Mouse (Mus musculus) adrenal gland, postnatal 4 days (tissue): ENCODE data around the gene Nupl2. TPM values are rescaled to one million over a fixed set of nuclear protein-coding genes. Genes with fewer than 3 reads are reported as not detected.
A peak's percentile ranks its signal among the peaks of the same experiment; 100 is the strongest.

Experiments used
- DNase-seq, 2 experiments: peaks; one replicate each; pipeline ENCODE4 v3.0.0; 2021 to 2022; ENCODE audit warnings: low spot score in 2 of 2, mixed read lengths in 2 of 2
- long read RNA-seq, 2 experiments: library from polyadenylated mRNA; stranded (forward); transcript quantifications; one replicate each; pipeline ENCODE4 v2.0.0; 2021
- total RNA-seq, 2 experiments: library from RNA; stranded (reverse); gene quantifications; 2 replicates each; pipeline ENCODE4 v1.2.3; 2021

Nupl2 gene
- total RNA-seq, result 10 to 100 TPM; 12.3 to 14.1 TPM
- long read RNA-seq, experiment 1, transcript Nupl2-201 (7 exons, 2,914 nt), result major isoform, 10 of 10 reads
- long read RNA-seq, experiment 1, partial matches to known transcripts, result 0 of 10 reads
- long read RNA-seq, experiment 1, other reads (novel, unspliced or antisense), result 0 of 10 reads
- long read RNA-seq, experiment 2, transcript Nupl2-201 (7 exons, 2,914 nt), result major isoform, 11 of 17 reads
- long read RNA-seq, experiment 2, partial matches to known transcripts, result 1 of 17 reads
- long read RNA-seq, experiment 2, other reads (novel, unspliced or antisense), result 5 of 17 reads

- peak; percentile 86 to 90 for DNase-seq
Observed at GRCm38 (mm10) chr5:24164789-24165445, at the start of gene Nupl2. Gene Nupl2, plus strand, starts transcription at chr5:24164963.

GRCm38 (mm10) chr5:24122221-24122620 is 42.5 kb upstream of the Nupl2 start:
- no peak for DNase-seq

GRCm38 (mm10) chr5:24124175-24124574 is 40.6 kb upstream of the Nupl2 start:
- no peak for DNase-seq

GRCm38 (mm10) chr5:24124579-24125276 is 40.0 kb upstream of the Nupl2 start:
- no peak for DNase-seq

- no peak for DNase-seq
Observed at GRCm38 (mm10) chr5:24125910-24126636, 38.7 kb upstream of the Nupl2 start.

- no peak for DNase-seq
Observed at GRCm38 (mm10) chr5:24126967-24127366, 37.8 kb upstream of the Nupl2 start.

GRCm38 (mm10) chr5:24146964-24147363 is 17.8 kb upstream of the Nupl2 start:
- no peak for DNase-seq

GRCm38 (mm10) chr5:24152199-24152598 is 12.6 kb upstream of the Nupl2 start:
- no peak for DNase-seq

GRCm38 (mm10) chr5:24156774-24157173 is 8.0 kb upstream of the Nupl2 start:
- DNase-seq, result no peak

- no peak for DNase-seq
Observed at GRCm38 (mm10) chr5:24167263-24167662, 2.5 kb downstream of the Nupl2 start.

- no peak for DNase-seq
Observed at GRCm38 (mm10) chr5:24169881-24170280, 5.1 kb downstream of the Nupl2 start.

- DNase-seq, result no peak
Observed at GRCm38 (mm10) chr5:24172092-24172491, 7.3 kb downstream of the Nupl2 start.

- DNase-seq, result no peak
Observed at GRCm38 (mm10) chr5:24181514-24182295, 16.9 kb downstream of the Nupl2 start.

GRCm38 (mm10) chr5:24182296-24182734 is 17.6 kb downstream of the Nupl2 start:
- DNase-seq, result no peak

GRCm38 (mm10) chr5:24183096-24183495 is 18.3 kb downstream of the Nupl2 start:
- no peak for DNase-seq

- DNase-seq, result no peak
Observed at GRCm38 (mm10) chr5:24184011-24184410, 19.2 kb downstream of the Nupl2 start.

GRCm38 (mm10) chr5:24188476-24188875 is 23.7 kb downstream of the Nupl2 start:
- DNase-seq, result no peak

- DNase-seq, result no peak
Observed at GRCm38 (mm10) chr5:24191821-24192220, 27.1 kb downstream of the Nupl2 start.

GRCm38 (mm10) chr5:24201006-24201405 is 36.2 kb downstream of the Nupl2 start:
- no peak for DNase-seq

- DNase-seq, result no peak
Observed at GRCm38 (mm10) chr5:24202492-24202891, 37.7 kb downstream of the Nupl2 start.

- DNase-seq, result no peak
Observed at GRCm38 (mm10) chr5:24203266-24203665, 38.5 kb downstream of the Nupl2 start.
